Mouse (Mus musculus) myocyte (in vitro differentiated cells): ENCODE results near the gene Ptrh1.

ENCODE experiments used
- E2F4 ChIP-seq: IDR thresholded peaks from one replicate; pipeline ENCODE4 v1.6.1; 2011; ENCODE audit warnings: mild to moderate bottlenecking, control low read depth, moderate library complexity; ENCODE audit not compliant: insufficient read depth
- MAX ChIP-seq: IDR thresholded peaks from one replicate; pipeline ENCODE4 v1.6.1; 2011; ENCODE audit warnings: low read depth, mild to moderate bottlenecking, control low read depth
- MYOD1 ChIP-seq, 3 experiments: IDR thresholded peaks; one replicate each; pipeline ENCODE4 v1.6.1; 2011; ENCODE audit warnings: control low read depth in 2 of 3, low read depth in 2 of 3, mild to moderate bottlenecking in 2 of 3, moderate library complexity in 1 of 3; ENCODE audit not compliant: insufficient read length in 2 of 3, control insufficient read depth in 1 of 3
- MYOG ChIP-seq, 3 experiments: IDR thresholded peaks; one replicate each; pipeline ENCODE4 v1.6.1; 2011; ENCODE audit warnings: control low read depth in 2 of 3, low read depth in 2 of 3, mild to moderate bottlenecking in 2 of 3; ENCODE audit not compliant: insufficient read length in 2 of 3, control insufficient read depth in 1 of 3, insufficient read depth in 1 of 3
- POLR2A ChIP-seq: IDR thresholded peaks from one replicate; pipeline ENCODE4 v1.6.1; 2011; ENCODE audit warnings: low read depth, mild to moderate bottlenecking, control low read depth, moderate library complexity; ENCODE audit not compliant: insufficient read length
- POLR2AphosphoS2 ChIP-seq: IDR thresholded peaks from one replicate; pipeline ENCODE4 v1.6.1; 2011; ENCODE audit warnings: low read depth, control low read depth; ENCODE audit not compliant: insufficient read length
- TCF12 ChIP-seq: IDR thresholded peaks from one replicate; pipeline ENCODE4 v1.6.1; 2011; ENCODE audit warnings: mild to moderate bottlenecking, control low read depth; ENCODE audit not compliant: poor library complexity, insufficient read depth, severe bottlenecking
- TCF3 ChIP-seq: IDR thresholded peaks from one replicate; pipeline ENCODE4 v1.6.1; 2011; ENCODE audit warnings: low read depth, control low read depth; ENCODE audit not compliant: insufficient read length
- USF1 ChIP-seq: IDR thresholded peaks from one replicate; pipeline ENCODE4 v1.6.1; 2011; ENCODE audit warnings: low read depth, mild to moderate bottlenecking, control low read depth, moderate library complexity

GRCm38 (mm10) chr2:32758503-32758902 lies 17.1 kb upstream of the Ptrh1 start:
- no peak for TF ChIP-seq MAX
- TF ChIP-seq E2F4: no peak
- TF ChIP-seq MYOD1 (IDR thresholded peaks at IDR 0.05; ENCODE audit: control insufficient read depth in 1 of 3, insufficient read length in 2 of 3, low read depth in 2 of 3): no peak
- no peak for TF ChIP-seq POLR2AphosphoS2
- TF ChIP-seq USF1: no peak
- TF ChIP-seq POLR2A: no peak
- TF ChIP-seq TCF12: no peak
- no peak for TF ChIP-seq MYOG (IDR thresholded peaks at IDR 0.05; ENCODE audit: control insufficient read depth in 1 of 3, insufficient read depth in 1 of 3, insufficient read length in 2 of 3, low read depth in 2 of 3)
- no peak for TF ChIP-seq TCF3
